Mouse (Mus musculus) urinary bladder, postnatal 14 days (tissue): ENCODE measurements around the gene Gm45021.

Experiments
- DNase-seq: peaks from one replicate; pipeline ENCODE4 v3.0.0; 2021; ENCODE audit warnings: low spot score

Gm45021 gene

GRCm38 (mm10) chr6:48648779-48649178 lies 59.4 kb downstream of the Gm45021 start:
- no peak for DNase-seq

- no peak for DNase-seq
Measured at GRCm38 (mm10) chr6:48650041-48650440, 60.6 kb downstream of the Gm45021 start.

GRCm38 (mm10) chr6:48658721-48659120 lies 69.3 kb downstream of the Gm45021 start:
- DNase-seq, result no peak
